In the genomic region with DNA sequence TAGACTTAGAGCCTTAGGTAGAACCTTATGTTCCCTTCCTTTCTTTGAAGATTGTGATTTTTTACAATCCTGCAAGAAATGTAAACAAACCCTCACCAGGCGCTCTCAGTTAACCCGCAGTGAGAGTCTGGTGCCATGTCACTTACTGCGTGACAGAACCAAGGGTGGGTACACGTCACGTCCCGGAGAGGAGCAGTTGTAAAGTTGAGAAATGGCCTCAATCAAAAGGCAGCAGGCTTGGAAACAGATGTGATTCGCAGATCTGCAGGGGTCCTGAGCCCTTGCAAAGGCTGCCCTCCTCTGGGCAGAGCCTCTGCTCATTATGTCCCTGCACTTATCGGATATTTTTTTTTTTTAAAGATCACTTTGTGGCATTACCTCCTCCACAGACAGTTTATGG, we compare ENCODE assay signal across 17 mouse cellular contexts.
DNase-seq lines count a peak whose midpoint lies in the region; ATAC-seq and TF ChIP-seq lines count a peak whose summit lies in the region.
"Had no signal": no experiment of that assay in that cellular context is flagged by ENCODE, and none has a peak within 500 bp of the region (broad histone marks: within the 10 kb centered on the region; RNA-seq: fewer than 3 reads in every experiment).

No protein-coding gene starts in this region.

- peak; percentile 18; the same call in 1 of the 2 replicates for TF ChIP-seq CTCF in gastrocnemius, adult 2 months (IDR thresholded peaks at IDR 0.05)
- 0 out of 2 replicates have a peak, but pooled peaks have one; percentile 18 for TF ChIP-seq CTCF in lung, adult 2 months (IDR thresholded peaks at IDR 0.05; ENCODE audit: insufficient read depth, low read length)
- TF ChIP-seq CTCF in CH12.LX (conservative IDR thresholded peaks at IDR 0.05 in 1 of 2, IDR thresholded peaks at IDR 0.05 in 1 of 2; ENCODE audit: low read depth in 2 of 2, low read length in 2 of 2) = peak in 1 of 2 experiments; percentile 28; a peak in 2 of 4 replicates

- no peaks in the 10 kb centered on the region for H3K27me3 ChIP-seq in CH12.LX (replicated peaks)
- no peaks in the 10 kb centered on the region for H3K27me3 ChIP-seq in limb, embryonic 10.5 days (ENCODE audit: low read depth, poor library complexity, severe bottlenecking)
- H3K27me3 ChIP-seq in midbrain, embryonic 14.5 days (ENCODE audit: control insufficient read depth, insufficient read depth, low read length) = no peaks in the 10 kb centered on the region
- H3K27me3 ChIP-seq: forebrain, embryonic 12.5 days; hindbrain, embryonic 12.5 days; liver, embryonic 12.5 days; midbrain, embryonic 12.5 days had no signal

- TF ChIP-seq EP300 in CH12.LX (IDR thresholded peaks at IDR 0.05; ENCODE audit: low read length) = no peak

- H3K9me3 ChIP-seq in CH12.LX (replicated peaks; ENCODE audit: low read length) = peaks cover 5% of the 10 kb centered on the region
- H3K9me3 ChIP-seq in limb, embryonic 10.5 days (replicated peaks) = no peaks in the 10 kb centered on the region
- no peaks in the 10 kb centered on the region for H3K9me3 ChIP-seq in midbrain, embryonic 14.5 days (ENCODE audit: control insufficient read depth, low read length)
- H3K9me3 ChIP-seq: forebrain, embryonic 12.5 days; hindbrain, embryonic 12.5 days; liver, embryonic 12.5 days; midbrain, embryonic 12.5 days had no signal

- no peak overlapping the region for H3K4me3 ChIP-seq in gastrocnemius, adult 2 months
- no peak overlapping the region for H3K4me3 ChIP-seq in lung, adult 2 months (replicated peaks; ENCODE audit: extremely low read depth, low read depth, low read length)
- H3K4me3 ChIP-seq in CH12.LX (replicated peaks in 1 of 3; ENCODE audit: low read depth in 2 of 3, low read length in 2 of 3, poor library complexity in 1 of 3) = no peak overlapping the region
- no peak overlapping the region for H3K4me3 ChIP-seq in limb, embryonic 10.5 days
- H3K4me3 ChIP-seq in midbrain, embryonic 14.5 days (replicated peaks; ENCODE audit: low read depth, low read length) = no peak overlapping the region
- H3K4me3 ChIP-seq: forebrain, embryonic 12.5 days; hindbrain, embryonic 12.5 days; liver, embryonic 12.5 days; midbrain, embryonic 12.5 days had no signal

- H3K79me2 ChIP-seq in CH12.LX (replicated peaks; ENCODE audit: control insufficient read depth, extremely low read depth, insufficient read depth, poor library complexity, severe bottlenecking) = no peaks in the 10 kb centered on the region

- TF ChIP-seq RAD21 in CH12.LX (IDR thresholded peaks at IDR 0.05; ENCODE audit: low read depth, low read length) = peak; percentile 18

- H3K4me2 ChIP-seq in CH12.LX (ENCODE audit: insufficient read depth, low read depth, poor library complexity, severe bottlenecking) = no peak overlapping the region
- no peak overlapping the region for H3K4me2 ChIP-seq in midbrain, embryonic 14.5 days (ENCODE audit: low read length)
- H3K4me2 ChIP-seq: forebrain, embryonic 12.5 days; hindbrain, embryonic 12.5 days; liver, embryonic 12.5 days; midbrain, embryonic 12.5 days had no signal

- dilution Hi-C loops in CH12.LX (cut with MboI; ENCODE audit: extremely low pct_ligation_motif_present, extremely low pct_unique_long_range_greater_than_20kb, low sequenced_read_pairs) = no loop called here

- H3K9ac ChIP-seq in CH12.LX (ENCODE audit: insufficient read depth, low read depth) = no peak overlapping the region
- no peak overlapping the region for H3K9ac ChIP-seq in midbrain, embryonic 14.5 days (replicated peaks; ENCODE audit: low read length)
- H3K9ac ChIP-seq: forebrain, embryonic 12.5 days; hindbrain, embryonic 12.5 days; liver, embryonic 12.5 days; midbrain, embryonic 12.5 days had no signal

- 0 out of 2 replicates have a peak, but pooled peaks cover 2% of the 10 kb centered on the region for H3K4me1 ChIP-seq in lung, adult 2 months (ENCODE audit: control insufficient read depth, insufficient read depth, low read length)
- H3K4me1 ChIP-seq in CH12.LX (ENCODE audit: control insufficient read depth in 1 of 2, insufficient read depth in 2 of 2) = peaks cover 0 to 6% of the 10 kb centered on the region in 2 experiments; a peak in 1 of 4 replicates
- H3K4me1 ChIP-seq in limb, embryonic 10.5 days = peaks cover 20% of the 10 kb centered on the region
- H3K4me1 ChIP-seq in midbrain, embryonic 14.5 days (ENCODE audit: control insufficient read depth, insufficient read depth, low read length) = no peaks in the 10 kb centered on the region
- H3K4me1 ChIP-seq: forebrain, embryonic 12.5 days; hindbrain, embryonic 12.5 days; midbrain, embryonic 12.5 days had no signal

- WGBS in lung, adult 2 months = 49% methylated on average over 8 of the region's 8 CpGs
- 19% methylated on average over 8 of the region's 8 CpGs for WGBS in limb, embryonic 10.5 days
- 71% methylated on average over 8 of the region's 8 CpGs for WGBS in midbrain, embryonic 14.5 days

- 0 out of 2 replicates have a peak overlapping the region, but pooled peaks have one; percentile 35 for H3K27ac ChIP-seq in gastrocnemius, adult 2 months
- no peak overlapping the region for H3K27ac ChIP-seq in CH12.LX (ENCODE audit: insufficient read depth, low read depth)
- 0 out of 2 replicates have a peak overlapping the region, but pooled peaks have one; percentile 25 for H3K27ac ChIP-seq in limb, embryonic 10.5 days
- H3K27ac ChIP-seq in midbrain, embryonic 14.5 days (replicated peaks; ENCODE audit: low read depth, low read length) = no peak overlapping the region
- H3K27ac ChIP-seq: forebrain, embryonic 12.5 days; hindbrain, embryonic 12.5 days; liver, embryonic 12.5 days; midbrain, embryonic 12.5 days had no signal

- DNase-seq in gastrocnemius, adult 2 months = no peak
- no peak for DNase-seq in gastrocnemius, postnatal 4 days (ENCODE audit: low spot score in 2 of 2)
- no peak for DNase-seq in lung, adult 2 months
- no peak for DNase-seq in lung, adult 18-20 months
- DNase-seq in CH12.LX (ENCODE audit: extremely low read depth) = no peak
- DNase-seq in limb, embryonic 10.5 days (ENCODE audit: low spot score) = peak; percentile 55
- no peak for DNase-seq in midbrain, embryonic 14.5 days
- DNase-seq: adrenal gland, postnatal 25 days; cerebellum, adult 11 months; cerebellum, postnatal 10 days; gastrocnemius, postnatal 36 days; right cerebral cortex, postnatal 25 days had no signal

- ATAC-seq in activated CD4-positive, CD25-positive, alpha-beta regulatory T cell, adult 4 months = no peak
- ATAC-seq in midbrain, embryonic 14.5 days (ENCODE audit: low FRiP score, low TSS enrichment) = no peak
- ATAC-seq: liver, embryonic 12.5 days had no signal

- intact Hi-C loops in gastrocnemius, adult 2 months (cut with DNase I) = no loop called here

- in situ Hi-C loops in CH12.LX (cut with MboI; ENCODE audit: low pct_ligation_motif_present, low pct_unique_long_range_greater_than_20kb, low sequenced_read_pairs) = no loop called here

- H3K36me3 ChIP-seq in CH12.LX (replicated peaks in 1 of 2; ENCODE audit: control insufficient read depth in 1 of 2, insufficient read depth in 1 of 2, low read length in 1 of 2) = no peaks in the 10 kb centered on the region
- peaks cover 68% of the 10 kb centered on the region for H3K36me3 ChIP-seq in limb, embryonic 10.5 days
- no peaks in the 10 kb centered on the region for H3K36me3 ChIP-seq in midbrain, embryonic 14.5 days (ENCODE audit: control insufficient read depth, insufficient read depth, low read length)
- H3K36me3 ChIP-seq: liver, embryonic 12.5 days had no signal

- no peak for TF ChIP-seq POLR2A in lung, adult 2 months (IDR thresholded peaks at IDR 0.05; ENCODE audit: borderline replicate concordance, extremely low read depth, low read depth, low read length)
- TF ChIP-seq POLR2A in CH12.LX (IDR thresholded peaks at IDR 0.05; ENCODE audit: low read depth, low read length) = no peak

TF ChIP-seq in CH12.LX, 34 proteins besides CTCF, POLR2A, EP300 and RAD21:
- TF ChIP-seq SMC3 (IDR thresholded peaks at IDR 0.05; ENCODE audit: low read depth, low read length) = 0 out of 2 replicates have a peak, but pooled peaks have one; percentile 7
- no peak for TF ChIP-seq MYC (IDR thresholded peaks at IDR 0.05; ENCODE audit: low read depth, low read length)

Comparison
In these comparisons a context has a peak if more than half of its experiments do, and no peak if none do; other contexts are left out.
1. H3K27ac ChIP-seq: peak in gastrocnemius, adult 2 months (single experiment) and limb, embryonic 10.5 days (single experiment); none in CH12.LX (single experiment) and midbrain, embryonic 14.5 days (single experiment).